Mouse (Mus musculus) testis, adult 2 months (tissue): ENCODE measurements around the gene Cdc42ep5.

Experiments
- CTCF ChIP-seq: fragments of 200-500 bp; IDR thresholded peaks from 2 replicates; pipeline ENCODE4 v1.5.1; 2012; ENCODE audit warnings: low read depth, mild to moderate bottlenecking, inconsistent platforms, low read length, moderate library complexity; ENCODE audit not compliant: control insufficient read depth, insufficient read depth, insufficient replicate concordance
- POLR2A ChIP-seq: fragments of 200-500 bp; IDR thresholded peaks from 2 replicates; pipeline ENCODE4 v1.6.1; 2012; ENCODE audit warnings: low read depth, mild to moderate bottlenecking, inconsistent platforms, low read length, moderate library complexity; ENCODE audit not compliant: control insufficient read depth

DNA sequence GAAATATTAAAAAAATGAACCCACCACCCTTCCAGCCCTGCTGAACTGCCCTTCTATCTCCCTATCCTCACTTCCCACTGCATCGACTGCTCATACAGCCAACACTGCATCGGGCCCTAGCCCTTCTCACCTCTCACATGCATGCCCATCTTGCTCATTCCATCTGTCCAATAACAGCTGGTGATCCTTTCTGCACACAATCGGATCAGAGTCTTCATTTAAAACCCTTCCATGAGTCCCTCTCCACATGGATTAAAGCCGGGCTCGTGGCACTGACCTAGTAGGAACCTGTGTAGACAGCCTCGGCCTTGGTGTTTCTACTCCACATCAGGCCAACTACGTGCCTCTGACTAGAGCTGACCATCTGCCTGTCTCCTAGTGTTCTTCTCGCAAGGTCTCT is 32.7 kb downstream of the Cdc42ep5 start:
- TF ChIP-seq CTCF (no peak), POLR2A (no peak)
